Mouse (Mus musculus) thymus, postnatal 25 days (tissue): ENCODE results near the gene Samd3.

ENCODE experiments used
- DNase-seq: peaks from one replicate; pipeline ENCODE4 v3.0.0; 2022

The Samd3 gene

DNA sequence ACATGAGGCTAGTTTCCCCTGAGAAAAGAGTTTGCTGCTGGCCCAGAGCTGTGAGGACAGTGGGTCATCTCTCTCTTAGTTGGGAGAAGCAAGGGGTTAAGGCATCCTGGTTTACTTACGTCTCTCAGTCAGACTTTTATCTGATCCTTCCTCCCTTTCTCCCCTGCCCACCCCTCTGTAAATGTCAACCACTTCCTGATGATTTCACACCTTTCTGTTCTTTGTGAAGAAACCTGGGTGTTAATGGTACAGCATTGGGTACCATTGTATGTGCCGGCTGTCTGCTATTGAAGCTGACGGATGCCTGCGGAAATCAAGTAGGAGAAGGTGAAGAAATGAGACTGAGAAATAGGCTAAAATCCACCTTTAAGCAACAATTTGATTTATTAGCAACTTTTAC, at the start of gene Samd3:
Gene Samd3, plus strand, starts transcription at position 220 of the 400 bp plus-strand sequence.
- DNase-seq: no peak

- DNase-seq: no peak
These were observed 44.2 kb upstream of the Samd3 start for GRCm38 (mm10) chr10:26185289-26185688.

- DNase-seq: no peak
These were observed 38.7 kb upstream of the Samd3 start for GRCm38 (mm10) chr10:26190811-26191210.

DNA sequence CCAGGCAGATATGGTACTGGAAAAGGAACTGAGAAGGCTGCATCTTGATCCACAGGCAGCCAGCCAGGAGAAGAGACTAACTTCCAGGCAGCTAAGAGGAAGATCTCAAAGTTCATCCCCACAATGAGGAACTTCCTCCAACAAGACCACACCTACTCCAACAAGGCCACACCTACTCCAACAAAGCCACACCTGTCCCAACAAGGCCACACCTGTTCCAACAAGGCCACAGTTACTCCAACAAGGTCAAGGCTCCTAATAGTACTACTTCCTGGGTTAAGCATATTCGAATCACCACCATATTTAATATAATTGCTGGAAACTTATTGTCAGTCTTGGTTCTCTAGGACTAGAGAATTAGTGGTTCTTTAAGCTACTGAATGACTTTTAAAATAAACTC, 34.6 kb upstream of the Samd3 start:
- no peak for DNase-seq

DNA sequence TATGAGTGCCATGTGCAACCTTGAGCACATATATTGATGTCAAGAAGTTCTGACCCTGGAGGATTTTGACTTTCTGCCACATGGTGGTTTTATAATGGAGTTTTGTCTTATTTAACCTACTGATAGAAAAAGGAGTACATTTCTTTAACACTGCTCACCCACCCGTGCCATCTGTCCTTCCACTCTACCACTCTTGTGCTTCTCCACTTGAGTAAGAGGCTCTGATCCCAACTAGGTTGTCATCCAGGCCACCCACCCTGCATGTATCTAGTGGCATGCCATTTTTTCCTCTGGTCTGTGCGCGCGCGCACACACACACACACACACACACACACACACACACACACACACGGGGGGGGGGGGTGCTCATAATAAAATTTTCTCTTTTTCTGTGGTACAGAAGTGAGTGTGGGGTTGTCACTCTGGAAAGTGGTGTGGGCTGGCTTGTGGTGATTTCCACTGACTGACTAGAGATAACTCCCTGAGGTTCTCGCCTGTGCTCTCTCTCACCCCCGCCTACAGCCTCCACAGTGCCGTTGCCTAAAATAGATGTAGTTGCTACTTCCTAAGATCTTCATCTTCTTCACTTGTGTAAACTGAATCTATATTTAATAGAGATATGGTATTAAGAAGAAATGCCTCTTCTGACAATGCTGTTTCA, 26.7 kb upstream of the Samd3 start:
- no peak for DNase-seq

GRCm38 (mm10) chr10:26220729-26221128, 8.8 kb upstream of the Samd3 start:
- no peak for DNase-seq

DNA sequence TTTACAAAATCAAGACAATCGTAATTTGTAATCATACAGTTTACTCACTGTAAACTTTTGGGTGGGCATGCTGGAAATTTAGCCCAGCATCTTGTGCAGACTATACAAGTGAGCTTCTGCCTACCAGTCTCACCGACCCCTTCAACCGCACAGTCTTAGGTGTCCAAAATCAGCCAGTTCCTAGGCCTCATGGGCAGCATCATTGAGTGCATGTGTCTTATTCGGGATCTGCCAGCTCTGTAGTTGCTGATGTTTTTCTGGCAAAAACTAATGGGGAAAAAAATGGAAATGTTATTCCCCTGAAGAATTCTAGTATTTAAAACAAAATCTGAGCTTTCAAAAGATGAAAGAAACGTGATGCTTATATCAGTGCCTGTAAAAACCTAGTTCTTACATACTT, 3.3 kb upstream of the Samd3 start:
- no peak for DNase-seq

GRCm38 (mm10) chr10:26226734-26227133, 2.8 kb upstream of the Samd3 start:
- no peak for DNase-seq

GRCm38 (mm10) chr10:26228187-26228586, 1.3 kb upstream of the Samd3 start:
- DNase-seq: no peak

GRCm38 (mm10) chr10:26232071-26232653, 2.7 kb downstream of the Samd3 start:
- DNase-seq: no peak

GRCm38 (mm10) chr10:26238559-26238958, 9.1 kb downstream of the Samd3 start:
- DNase-seq: no peak

DNA sequence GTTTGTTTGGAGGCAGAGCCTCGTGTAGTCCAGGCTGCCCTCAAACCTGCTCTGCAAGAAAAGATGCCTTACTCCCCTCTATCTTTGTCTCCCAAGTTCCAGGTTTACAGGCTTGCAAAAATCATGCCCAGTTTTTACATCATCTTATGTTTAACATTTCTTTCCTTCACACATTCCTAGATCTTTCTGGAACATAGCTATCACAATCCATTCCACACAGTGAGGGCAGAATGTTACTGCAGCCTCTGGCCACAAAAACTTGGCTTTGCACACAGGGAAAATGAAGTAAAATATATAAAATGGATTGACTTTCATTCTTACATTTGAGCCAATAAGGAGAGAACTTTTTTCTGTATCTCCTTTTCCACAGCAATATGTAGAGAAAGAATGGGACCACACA, 9.6 kb downstream of the Samd3 start:
- DNase-seq: no peak

GRCm38 (mm10) chr10:26243203-26243602, 13.7 kb downstream of the Samd3 start:
- no peak for DNase-seq

DNA sequence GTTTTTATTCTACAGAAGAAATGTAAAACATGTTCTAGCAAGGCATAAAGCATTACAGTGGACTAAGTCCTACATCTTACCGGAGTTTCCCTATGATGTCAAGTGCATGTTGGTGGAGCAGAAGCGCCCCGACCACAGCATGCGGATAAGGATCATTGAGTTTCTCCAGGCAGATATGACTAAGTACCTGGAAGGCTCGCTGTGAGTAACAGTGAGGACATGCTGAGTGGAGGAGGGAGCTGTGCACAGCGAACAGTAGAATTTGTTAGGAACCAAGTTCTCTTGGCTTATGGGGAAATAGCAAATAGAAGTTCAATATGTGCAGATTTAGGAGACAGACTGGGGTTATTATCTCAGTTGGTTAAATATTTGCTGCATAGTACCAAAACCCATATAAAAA, 15.0 kb downstream of the Samd3 start:
- DNase-seq: no peak

DNA sequence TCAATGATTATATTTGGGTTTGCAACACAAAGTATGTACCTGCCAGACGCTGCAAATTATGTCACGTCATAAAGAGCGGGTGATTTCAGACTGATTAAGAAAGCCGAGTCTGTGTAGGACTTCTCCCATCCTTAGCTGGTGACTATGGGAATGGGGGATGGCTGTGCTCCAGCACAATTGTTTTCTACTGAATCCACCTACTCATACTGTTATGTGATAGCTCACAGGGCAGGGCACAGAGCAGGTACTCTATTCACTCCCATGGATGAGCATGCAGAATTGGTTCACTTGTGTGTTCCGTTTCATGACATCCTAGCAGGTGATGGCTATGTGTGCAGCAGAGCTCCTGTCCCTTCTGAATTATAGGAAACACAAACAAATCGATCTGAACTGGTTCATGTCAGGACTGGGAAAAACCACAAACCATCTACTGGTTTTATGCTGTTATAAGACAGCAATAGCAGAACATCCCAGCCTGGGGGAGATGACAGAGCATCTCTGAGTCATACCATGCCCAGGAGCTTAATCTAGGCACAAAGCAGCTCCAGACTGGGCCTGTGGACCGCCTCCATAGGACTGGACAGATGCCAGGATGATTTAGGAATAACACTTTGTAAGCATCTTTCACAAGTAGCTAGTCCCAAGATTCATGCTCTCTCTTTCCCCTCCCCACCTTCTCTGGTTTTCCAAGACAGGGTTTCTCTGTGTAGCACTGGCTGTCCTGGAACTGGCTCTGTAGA, 20.1 kb downstream of the Samd3 start:
- no peak for DNase-seq

DNA sequence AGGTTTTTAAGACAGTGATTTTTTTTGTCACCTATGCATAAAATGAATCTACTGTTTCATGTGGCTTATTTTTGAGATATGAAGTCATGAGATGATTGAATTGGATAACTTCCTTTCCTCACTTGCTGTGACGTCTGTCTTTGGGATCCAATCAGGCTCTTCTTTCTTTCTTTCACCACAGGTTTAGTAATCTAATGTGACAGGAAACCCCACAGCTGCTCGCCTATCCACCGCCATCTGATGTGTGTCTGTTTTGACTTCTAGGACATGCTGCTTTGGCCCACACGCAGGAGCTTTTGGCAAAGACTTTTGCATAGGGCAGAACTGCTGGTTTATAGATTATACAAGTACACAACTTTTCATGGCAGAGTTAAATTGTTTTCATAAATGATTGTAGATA, 30.4 kb downstream of the Samd3 start:
- DNase-seq: no peak

DNA sequence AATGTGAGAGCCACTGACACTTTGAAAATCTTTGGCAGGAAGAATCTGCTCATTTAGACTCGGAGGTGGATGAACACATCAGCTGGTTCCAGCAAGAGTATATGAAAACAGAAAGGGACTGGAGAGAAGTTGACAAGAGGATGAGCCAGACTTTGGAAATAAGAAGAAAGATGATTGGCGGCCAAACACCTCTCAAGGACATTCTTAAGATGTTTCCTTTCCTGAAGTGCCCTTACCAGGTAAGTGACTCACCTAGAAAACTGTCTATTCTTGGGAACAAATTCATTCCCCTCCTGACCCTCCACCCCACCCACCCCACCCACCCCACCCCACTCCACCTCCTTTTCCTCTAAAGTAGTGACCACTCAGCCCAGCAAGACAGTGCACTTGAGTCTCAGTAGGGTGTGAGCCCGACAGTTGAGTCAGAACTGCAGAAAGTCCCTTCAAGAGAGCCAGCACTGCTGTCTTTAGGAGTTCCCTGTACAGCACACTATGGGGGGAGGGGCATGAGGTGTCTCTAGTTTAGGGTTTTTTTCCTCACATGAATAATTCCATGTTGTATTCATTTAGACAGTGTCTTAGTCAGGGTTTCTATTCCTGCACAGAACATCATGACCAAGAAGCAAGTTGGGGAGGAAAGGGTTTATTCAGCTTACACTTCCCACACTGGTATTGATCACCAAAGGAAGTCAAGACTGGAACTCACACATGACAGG, 34.4 kb downstream of the Samd3 start:
- DNase-seq: no peak

DNA sequence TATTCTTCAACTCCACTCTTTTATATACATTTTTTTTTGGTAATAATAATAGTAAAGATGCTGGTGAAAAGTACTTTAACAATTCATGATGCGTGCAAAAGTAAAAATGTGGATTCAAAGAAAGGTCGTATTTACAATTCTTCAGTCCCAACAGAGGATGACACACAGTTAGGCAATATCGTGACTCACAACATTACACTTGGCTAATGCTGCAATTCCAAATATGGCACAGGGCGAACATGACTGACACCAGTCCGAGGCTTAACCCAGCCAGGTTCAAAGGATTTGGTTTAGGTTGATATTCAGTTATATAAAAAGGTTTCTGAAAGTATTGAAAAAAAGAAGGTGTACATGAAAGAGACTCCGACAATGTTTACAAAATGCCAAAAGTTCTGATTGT, 45.9 kb downstream of the Samd3 start:
- no peak for DNase-seq

DNA sequence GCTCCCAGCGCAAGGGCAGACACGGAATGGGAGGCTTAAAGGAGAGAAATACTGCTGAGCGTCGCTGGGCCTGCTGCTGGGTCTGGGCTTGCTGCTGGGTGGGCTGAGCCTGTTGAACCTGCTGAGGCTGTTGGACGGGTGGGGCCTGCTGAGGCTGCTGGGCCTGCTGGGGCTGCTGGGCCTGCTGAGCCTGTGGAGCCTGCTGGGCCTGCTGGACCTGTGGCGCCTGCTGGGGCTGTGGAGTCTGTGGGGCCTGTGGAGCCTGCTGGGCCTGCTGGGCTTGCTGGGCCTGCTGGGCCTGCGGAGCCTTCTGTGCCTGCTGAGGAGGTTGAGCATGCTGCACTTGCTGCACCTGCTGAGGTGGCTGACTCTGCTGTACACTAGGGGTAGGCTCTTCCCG, 50.5 kb downstream of the Samd3 start:
- DNase-seq: no peak

DNA sequence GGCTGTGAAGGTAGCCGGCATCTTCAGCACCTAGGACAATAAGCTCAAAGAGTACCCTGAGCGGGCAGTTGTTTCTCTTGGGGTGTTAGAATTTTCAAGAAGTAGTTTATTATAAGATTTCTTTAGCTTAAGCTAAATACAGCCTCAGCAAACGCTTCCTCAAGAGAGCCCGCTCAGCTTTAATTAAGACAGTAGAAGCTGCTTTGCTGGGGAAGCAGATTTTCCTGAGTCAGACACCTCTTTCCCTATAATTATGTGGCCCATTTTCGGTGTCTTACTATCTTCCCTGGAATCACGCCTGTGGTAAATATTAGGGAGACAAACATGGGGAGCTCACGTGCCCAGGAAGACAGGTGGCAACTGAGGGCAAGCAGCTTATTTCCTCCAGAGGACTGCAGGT, 57.6 kb downstream of the Samd3 start:
- DNase-seq: no peak

DNA sequence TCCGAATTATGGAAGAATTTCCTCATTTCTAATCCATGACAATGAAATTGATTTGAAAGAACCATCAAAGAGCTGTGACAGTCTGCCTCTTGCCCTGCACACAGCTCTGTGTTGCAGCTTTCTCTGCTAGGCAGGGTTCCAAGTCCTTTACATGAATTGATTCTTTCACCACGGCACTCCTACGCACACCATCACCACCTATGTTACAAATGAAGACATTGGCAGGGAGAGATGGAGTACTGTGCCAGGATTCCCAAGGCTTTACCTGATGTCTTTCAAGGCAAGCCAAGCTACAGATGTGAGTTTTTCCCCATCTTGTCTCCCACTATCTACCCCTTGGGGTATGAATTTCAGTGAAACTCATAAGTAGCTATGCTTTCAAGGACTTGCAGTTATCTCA, 67.7 kb downstream of the Samd3 start:
- no peak for DNase-seq

- no peak for DNase-seq
These were observed 68.1 kb downstream of the Samd3 start for GRCm38 (mm10) chr10:26297626-26298025.

- DNase-seq: no peak
These were observed 72.8 kb downstream of the Samd3 start for GRCm38 (mm10) chr10:26302336-26302735.

- DNase-seq: no peak
These were observed 74.0 kb downstream of the Samd3 start for GRCm38 (mm10) chr10:26303485-26303884.
